Mouse (Mus musculus): ENCODE measurements around the gene Usf2. TPM values are rescaled to one million over a fixed set of nuclear protein-coding genes. Genes with fewer than 3 reads are reported as not detected.

Usf2 gene
- polyA plus RNA-seq, 1 experiment from 2014 or later, result 22.7 TPM

DNA sequence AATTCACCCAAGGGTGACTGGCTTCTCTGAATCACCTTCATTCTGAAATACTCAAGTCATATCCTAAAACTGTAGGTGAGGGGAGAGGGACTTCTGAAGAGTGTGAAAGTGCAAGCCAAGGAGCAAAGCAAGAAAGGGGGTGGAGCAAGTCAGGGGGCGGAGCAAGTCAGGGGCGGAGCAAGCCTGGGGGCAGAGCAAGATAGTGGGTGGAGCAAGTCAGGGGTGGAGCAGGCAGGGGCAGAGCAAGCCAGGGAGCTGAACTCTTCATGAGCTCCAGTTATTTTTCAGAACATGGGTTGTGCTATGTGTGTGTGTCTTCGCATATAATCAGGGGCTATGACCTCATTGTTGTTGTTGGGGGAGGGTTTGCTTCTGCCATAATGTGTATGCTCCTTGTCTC is 36.4 kb downstream of the Usf2 start:
- Histone ChIP-seq H3K27ac (ENCODE audit: low read depth) (no peak overlapping the region), H3K9ac (ENCODE audit: low read length) (no peak overlapping the region), H3K27me3 (replicated peaks; ENCODE audit: control insufficient read depth, insufficient read depth, low read length) (no peaks in the 10 kb centered on the region), H3K36me3 (ENCODE audit: control insufficient read depth, insufficient read depth, low read length) (no peaks in the 10 kb centered on the region), H3K4me3 (ENCODE audit: low read depth, low read length) (no peak overlapping the region), H3K4me2 (ENCODE audit: low read length) (no peak overlapping the region), H3K4me1 (replicated peaks; ENCODE audit: control insufficient read depth, insufficient read depth, low read length) (no peaks in the 10 kb centered on the region), H3K9me3 (ENCODE audit: control insufficient read depth, low read length) (no peaks in the 10 kb centered on the region)
- ATAC-seq (replicated peaks; ENCODE audit: low FRiP score, low TSS enrichment, low read depth) (no peak), DNase-seq (ENCODE audit: low spot score) (no peak)
- WGBS, result 61% methylated on average over 3 of the region's 3 CpGs

DNA sequence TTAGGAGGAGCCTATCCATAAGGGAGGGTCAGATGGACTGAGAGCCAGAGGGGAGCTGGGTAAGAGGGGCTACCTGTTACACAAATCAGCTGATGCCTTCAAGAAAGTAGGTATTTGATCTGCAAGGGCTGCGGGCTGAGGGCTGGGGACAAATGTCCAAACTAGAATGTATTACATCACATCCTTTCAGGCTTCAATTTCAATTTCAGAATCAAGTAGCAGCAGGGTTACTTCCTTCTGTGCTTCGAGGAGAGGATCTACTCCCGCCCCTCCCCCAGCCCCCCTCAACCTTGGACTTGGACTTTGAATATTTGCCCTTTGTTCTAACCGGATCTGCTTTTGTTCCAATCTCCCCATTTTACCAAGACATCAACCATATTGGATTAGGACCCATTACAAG is 39.4 kb downstream of the Usf2 start:
- Histone ChIP-seq H3K9me3 (ENCODE audit: control insufficient read depth, low read length) (no peaks in the 10 kb centered on the region), H3K9ac (ENCODE audit: low read length) (no peak overlapping the region), H3K27me3 (replicated peaks; ENCODE audit: control insufficient read depth, insufficient read depth, low read length) (no peaks in the 10 kb centered on the region), H3K4me2 (ENCODE audit: low read length) (no peak overlapping the region), H3K27ac (ENCODE audit: low read depth) (no peak overlapping the region), H3K4me3 (ENCODE audit: low read depth, low read length) (no peak overlapping the region), H3K36me3 (ENCODE audit: control insufficient read depth, insufficient read depth, low read length) (no peaks in the 10 kb centered on the region), H3K4me1 (replicated peaks; ENCODE audit: control insufficient read depth, insufficient read depth, low read length) (no peaks in the 10 kb centered on the region)
- WGBS, result 35% methylated on average over 4 of the region's 4 CpGs
- ATAC-seq (replicated peaks; ENCODE audit: low FRiP score, low TSS enrichment, low read depth) (no peak), DNase-seq (ENCODE audit: low spot score) (no peak)

DNA sequence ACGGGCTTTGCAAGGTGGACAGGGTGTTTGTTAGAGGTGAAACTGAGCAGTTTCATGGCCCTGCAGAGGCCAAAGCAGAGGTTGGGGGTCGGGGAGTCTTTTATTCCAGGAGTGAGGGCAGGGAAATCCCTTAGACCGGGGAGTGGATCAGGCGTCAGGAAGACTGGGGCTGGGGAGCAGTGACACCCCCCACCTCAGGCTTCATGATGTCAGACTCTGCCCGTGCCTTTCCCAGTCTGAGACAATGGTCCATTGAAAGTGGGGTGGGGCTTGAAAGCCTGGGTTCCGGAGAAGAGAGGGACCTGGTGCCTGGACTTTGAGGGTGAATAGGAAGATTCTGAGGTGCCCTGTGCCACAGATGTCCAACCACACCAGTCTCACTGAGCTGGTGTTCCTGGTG is 39.9 kb downstream of the Usf2 start:
- DNase-seq (ENCODE audit: low spot score), result no peak

DNA sequence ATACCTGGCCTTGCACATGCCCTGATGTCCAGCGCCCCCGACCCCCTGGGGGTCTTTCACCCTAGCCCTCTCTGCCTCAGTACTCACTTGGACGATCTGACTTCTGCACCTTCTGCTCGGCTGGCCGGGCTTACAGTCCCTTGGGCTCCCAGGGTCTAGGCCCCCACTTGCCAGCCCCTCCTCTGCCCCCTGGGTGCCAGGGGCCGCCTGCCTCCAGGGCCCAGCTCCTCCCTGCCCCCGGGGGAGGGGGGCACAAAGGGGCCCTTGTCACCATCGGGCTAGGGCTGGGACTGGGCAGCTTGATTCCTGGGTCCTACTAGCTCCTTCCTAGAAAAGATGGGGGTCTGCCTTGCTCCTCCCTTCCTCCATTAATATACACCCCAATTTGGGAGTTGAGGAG is 41.9 kb downstream of the Usf2 start, which contains the start of gene Mag:
Mag (minus strand) TSS at position 142 of the 400 bp plus-strand sequence.
- no peak for ATAC-seq (replicated peaks; ENCODE audit: low FRiP score, low TSS enrichment, low read depth)
- Histone ChIP-seq H3K36me3 (ENCODE audit: control insufficient read depth, insufficient read depth, low read length) (no peaks in the 10 kb centered on the region), H3K4me2 (ENCODE audit: low read length) (no peak within 1 kb of the TSS), H3K4me1 (replicated peaks; ENCODE audit: control insufficient read depth, insufficient read depth, low read length) (no peaks in the 10 kb centered on the region), H3K27me3 (replicated peaks; ENCODE audit: control insufficient read depth, insufficient read depth, low read length) (no peaks in the 10 kb centered on the region), H3K27ac (ENCODE audit: low read depth) (no peak within 1 kb of the TSS), H3K9me3 (ENCODE audit: control insufficient read depth, low read length) (no peaks in the 10 kb centered on the region), H3K9ac (ENCODE audit: low read length) (no peak within 1 kb of the TSS), H3K4me3 (ENCODE audit: low read depth, low read length) (no peak within 1 kb of the TSS)
- WGBS, result 64% methylated on average over 8 of the region's 8 CpGs
- DNase-seq (ENCODE audit: low spot score), result no peak

More for the DNA sequence above, 39.9 kb downstream of the Usf2 start:
- Histone ChIP-seq H3K4me1 (replicated peaks; ENCODE audit: control insufficient read depth, insufficient read depth, low read length) (no peaks in the 10 kb centered on the region), H3K4me2 (ENCODE audit: low read length) (no peak overlapping the region), H3K9me3 (ENCODE audit: control insufficient read depth, low read length) (no peaks in the 10 kb centered on the region), H3K27me3 (replicated peaks; ENCODE audit: control insufficient read depth, insufficient read depth, low read length) (no peaks in the 10 kb centered on the region), H3K27ac (ENCODE audit: low read depth) (no peak overlapping the region), H3K36me3 (ENCODE audit: control insufficient read depth, insufficient read depth, low read length) (no peaks in the 10 kb centered on the region), H3K9ac (ENCODE audit: low read length) (no peak overlapping the region), H3K4me3 (ENCODE audit: low read depth, low read length) (no peak overlapping the region)
- WGBS, result 31% methylated on average over 6 of the region's 6 CpGs
- ATAC-seq (replicated peaks; ENCODE audit: low FRiP score, low TSS enrichment, low read depth), result no peak

DNA sequence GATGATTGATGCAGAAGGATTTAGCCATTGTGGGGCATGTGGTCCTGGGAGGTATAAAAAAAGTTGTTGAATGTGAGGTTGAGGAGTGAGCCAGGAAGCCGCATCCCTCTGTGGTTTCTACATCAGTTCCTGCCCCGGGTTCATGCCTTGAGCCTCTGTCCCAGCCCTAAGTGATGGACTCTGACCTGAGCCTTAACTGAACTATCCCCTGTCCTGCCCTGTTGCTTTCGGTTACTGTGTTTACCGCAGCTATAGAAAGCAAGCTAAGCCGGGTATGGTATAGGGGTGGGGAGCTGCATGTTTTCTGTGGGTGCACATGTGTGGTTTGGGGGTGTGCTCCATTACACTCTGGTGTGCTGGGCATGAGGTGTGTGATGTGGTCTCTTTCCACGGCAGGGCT is 46.8 kb downstream of the Usf2 start:
- no peak overlapping the region for H3K27ac ChIP-seq (ENCODE audit: low read depth)
- H3K4me2 ChIP-seq (ENCODE audit: low read length), result no peak overlapping the region
- H3K36me3 ChIP-seq (ENCODE audit: control insufficient read depth, insufficient read depth, low read length), result no peaks in the 10 kb centered on the region
- H3K9me3 ChIP-seq (ENCODE audit: control insufficient read depth, low read length), result no peaks in the 10 kb centered on the region
- no peaks in the 10 kb centered on the region for H3K27me3 ChIP-seq (replicated peaks; ENCODE audit: control insufficient read depth, insufficient read depth, low read length)
- ATAC-seq (replicated peaks; ENCODE audit: low FRiP score, low TSS enrichment, low read depth) (no peak), DNase-seq (ENCODE audit: low spot score) (no peak)
- no peak overlapping the region for H3K9ac ChIP-seq (ENCODE audit: low read length)
- 73% methylated on average over 6 of the region's 6 CpGs for WGBS
- peaks cover 8% of the 10 kb centered on the region; the same call in 1 of the 2 replicates for H3K4me1 ChIP-seq (replicated peaks; ENCODE audit: control insufficient read depth, insufficient read depth, low read length)
- no peak overlapping the region for H3K4me3 ChIP-seq (ENCODE audit: low read depth, low read length)

DNA sequence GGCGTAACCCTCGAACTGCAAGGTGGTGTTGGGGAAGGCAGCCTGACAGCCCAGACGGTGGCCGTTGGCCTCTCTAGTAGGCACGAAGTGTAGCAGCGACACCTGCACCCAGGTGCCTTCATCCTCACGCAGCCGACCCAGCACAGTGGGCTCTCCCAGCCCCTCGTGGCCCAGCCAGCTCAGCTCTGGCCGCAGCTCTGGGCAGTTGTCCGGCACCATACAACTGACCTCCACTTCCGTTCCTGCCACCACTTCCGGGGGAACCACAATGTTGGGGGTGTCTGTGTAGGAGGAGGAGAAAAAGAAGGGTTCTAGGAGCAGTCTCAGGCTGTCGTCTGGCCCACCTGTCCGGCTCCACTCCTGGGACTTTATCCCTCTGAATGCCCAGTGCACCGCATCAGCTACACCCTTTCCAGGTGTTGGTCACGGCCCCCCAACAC is 47.6 kb downstream of the Usf2 start:
- WGBS, result 27% methylated on average over 15 of the region's 17 CpGs
- Histone ChIP-seq H3K27me3 (replicated peaks; ENCODE audit: control insufficient read depth, insufficient read depth, low read length) (no peaks in the 10 kb centered on the region), H3K4me2 (ENCODE audit: low read length) (peak overlapping the region; percentile 55), H3K36me3 (ENCODE audit: control insufficient read depth, insufficient read depth, low read length) (no peaks in the 10 kb centered on the region), H3K9ac (ENCODE audit: low read length) (no peak overlapping the region), H3K4me3 (ENCODE audit: low read depth, low read length) (peak overlapping the region; percentile 15; the same call in 1 of the 2 replicates), H3K27ac (ENCODE audit: low read depth) (no peak overlapping the region), H3K9me3 (ENCODE audit: control insufficient read depth, low read length) (no peaks in the 10 kb centered on the region), H3K4me1 (replicated peaks; ENCODE audit: control insufficient read depth, insufficient read depth, low read length) (peaks cover 8% of the 10 kb centered on the region; the same call in 1 of the 2 replicates)
- DNase-seq (ENCODE audit: low spot score) (no peak), ATAC-seq (replicated peaks; ENCODE audit: low FRiP score, low TSS enrichment, low read depth) (peak; percentile 8; the same call in 1 of the 2 replicates)

DNA sequence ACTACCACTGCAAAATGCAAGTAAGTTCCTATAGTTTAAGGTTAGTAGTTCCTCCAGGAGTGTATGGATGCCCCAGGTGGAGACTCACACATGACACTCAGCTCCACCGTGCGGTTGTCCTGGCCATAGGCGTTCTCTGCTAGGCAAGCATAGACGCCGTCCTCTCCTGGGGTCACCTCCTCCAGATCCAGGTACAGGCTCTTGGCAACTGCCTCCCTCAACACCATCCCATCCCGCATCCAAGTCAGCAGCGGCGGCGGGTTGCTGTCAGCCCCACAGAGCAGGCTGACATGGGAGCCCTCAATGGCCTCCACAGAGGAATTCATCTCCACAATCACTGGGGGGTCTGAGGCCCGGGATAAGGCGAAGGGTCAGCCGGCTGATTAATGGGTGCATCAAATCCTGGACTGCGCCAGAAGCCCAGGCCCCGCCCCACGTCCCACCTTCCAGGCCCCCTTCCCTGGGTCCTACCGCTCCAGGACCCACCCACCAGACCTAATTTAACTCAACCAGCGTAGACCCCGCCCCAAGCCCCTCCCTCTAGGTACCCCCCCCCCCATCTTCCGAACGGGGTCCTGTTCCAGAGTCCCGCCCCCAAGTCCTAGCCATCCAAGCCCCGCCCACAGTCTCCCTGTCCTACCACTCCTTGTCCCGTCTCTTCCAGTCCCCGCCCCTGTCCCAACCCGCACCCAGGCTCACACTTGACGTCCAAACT is 48.2 kb downstream of the Usf2 start:
- no peak overlapping the region for H3K27ac ChIP-seq (ENCODE audit: low read depth)
- peak overlapping the region; percentile 55 for H3K4me2 ChIP-seq (ENCODE audit: low read length)
- no peaks in the 10 kb centered on the region for H3K36me3 ChIP-seq (ENCODE audit: control insufficient read depth, insufficient read depth, low read length)
- peak overlapping the region; percentile 15 for H3K4me3 ChIP-seq (ENCODE audit: low read depth, low read length)
- H3K27me3 ChIP-seq (replicated peaks; ENCODE audit: control insufficient read depth, insufficient read depth, low read length), result no peaks in the 10 kb centered on the region
- H3K4me1 ChIP-seq (replicated peaks; ENCODE audit: control insufficient read depth, insufficient read depth, low read length), result peaks cover 8% of the 10 kb centered on the region; the same call in 1 of the 2 replicates
- no peaks in the 10 kb centered on the region for H3K9me3 ChIP-seq (ENCODE audit: control insufficient read depth, low read length)
- ATAC-seq (replicated peaks; ENCODE audit: low FRiP score, low TSS enrichment, low read depth) (peak; percentile 78), DNase-seq (ENCODE audit: low spot score) (peak; percentile 61)
- no peak overlapping the region for H3K9ac ChIP-seq (ENCODE audit: low read length)
- WGBS, result under 1% methylated on average over 26 of the region's 26 CpGs

DNA sequence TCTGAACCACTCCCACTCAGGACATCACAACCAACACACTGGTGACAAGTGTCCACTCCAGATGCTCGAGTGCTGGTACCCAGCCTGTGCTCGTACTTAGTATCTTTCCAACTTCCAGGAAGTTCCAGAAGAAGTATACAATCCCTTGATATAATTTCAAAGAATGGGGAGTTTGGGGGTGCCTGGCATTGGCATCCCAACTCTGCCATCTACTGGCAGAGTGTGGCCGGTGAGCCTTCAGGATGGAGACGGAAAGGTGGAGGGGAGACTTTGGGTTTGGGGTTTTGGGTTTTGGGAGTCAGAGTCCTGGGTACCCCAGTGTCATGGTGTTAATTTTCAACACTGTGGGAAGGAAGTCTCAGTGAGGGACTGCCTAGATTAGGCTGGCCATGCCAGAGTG is 52.6 kb downstream of the Usf2 start:
- H3K4me1 ChIP-seq (replicated peaks; ENCODE audit: control insufficient read depth, insufficient read depth, low read length), result peaks cover 8% of the 10 kb centered on the region; the same call in 1 of the 2 replicates
- H3K9ac ChIP-seq (ENCODE audit: low read length), result no peak overlapping the region
- H3K9me3 ChIP-seq (ENCODE audit: control insufficient read depth, low read length), result no peaks in the 10 kb centered on the region
- no peaks in the 10 kb centered on the region for H3K27me3 ChIP-seq (replicated peaks; ENCODE audit: control insufficient read depth, insufficient read depth, low read length)
- H3K4me3 ChIP-seq (ENCODE audit: low read depth, low read length), result no peak overlapping the region
- ATAC-seq (replicated peaks; ENCODE audit: low FRiP score, low TSS enrichment, low read depth) (no peak), DNase-seq (ENCODE audit: low spot score) (no peak)
- no peak overlapping the region for H3K4me2 ChIP-seq (ENCODE audit: low read length)
- no peaks in the 10 kb centered on the region for H3K36me3 ChIP-seq (ENCODE audit: control insufficient read depth, insufficient read depth, low read length)
- H3K27ac ChIP-seq (ENCODE audit: low read depth), result no peak overlapping the region
- 48% methylated on average over 4 of the region's 4 CpGs for WGBS
